Mouse (Mus musculus) brain, adult 2 months (tissue): Measurements from ENCODE around the gene Vmn2r110.

ENCODE experiments used
- DNase-seq: peaks from one replicate; pipeline ENCODE4 v3.0.0; 2011; ENCODE audit warnings: low read depth, low spot score

The Vmn2r110 gene

GRCm38 (mm10) chr17:20596323-20596722 is at the start of gene Vmn2r110:
Vmn2r110 (minus strand) TSS chr17:20596423.
- DNase-seq: no peak

- DNase-seq: no peak
These were observed 28.6 kb upstream of the Vmn2r110 start, which contains the start of gene Fpr-rs3 for GRCm38 (mm10) chr17:20624777-20625176. Fpr-rs3 (minus strand) TSS chr17:20624877.

GRCm38 (mm10) chr17:20564656-20565055 is 31.6 kb downstream of the Vmn2r110 start, which contains the start of gene Vmn2r109:
Vmn2r109 (minus strand) TSS chr17:20564756.
- no peak for DNase-seq
